Mouse (Mus musculus) neutrophil, adult 59 days (primary cell): ENCODE results near the gene Scrn3. TPM values are rescaled to one million over a fixed set of nuclear protein-coding genes. Genes with fewer than 3 reads are reported as not detected.

Source experiments
- total RNA-seq, 2 experiments: library from RNA; stranded (reverse); gene quantifications; 1 replicate in 1 of 2; 2 replicates in 1 of 2; pipeline ENCODE4 v1.2.4; 2023

The Scrn3 gene
- 1 to 10 TPM; 4.3 to 4.4 TPM for total RNA-seq

GRCm38 (mm10) chr2:73312152-73313116 lies at the start of gene Scrn3, which contains the start of gene Cir1:
TSS of gene Scrn3 (plus strand) at chr2:73312601.
TSS of gene Cir1 (minus strand) at chr2:73312701.

DNA sequence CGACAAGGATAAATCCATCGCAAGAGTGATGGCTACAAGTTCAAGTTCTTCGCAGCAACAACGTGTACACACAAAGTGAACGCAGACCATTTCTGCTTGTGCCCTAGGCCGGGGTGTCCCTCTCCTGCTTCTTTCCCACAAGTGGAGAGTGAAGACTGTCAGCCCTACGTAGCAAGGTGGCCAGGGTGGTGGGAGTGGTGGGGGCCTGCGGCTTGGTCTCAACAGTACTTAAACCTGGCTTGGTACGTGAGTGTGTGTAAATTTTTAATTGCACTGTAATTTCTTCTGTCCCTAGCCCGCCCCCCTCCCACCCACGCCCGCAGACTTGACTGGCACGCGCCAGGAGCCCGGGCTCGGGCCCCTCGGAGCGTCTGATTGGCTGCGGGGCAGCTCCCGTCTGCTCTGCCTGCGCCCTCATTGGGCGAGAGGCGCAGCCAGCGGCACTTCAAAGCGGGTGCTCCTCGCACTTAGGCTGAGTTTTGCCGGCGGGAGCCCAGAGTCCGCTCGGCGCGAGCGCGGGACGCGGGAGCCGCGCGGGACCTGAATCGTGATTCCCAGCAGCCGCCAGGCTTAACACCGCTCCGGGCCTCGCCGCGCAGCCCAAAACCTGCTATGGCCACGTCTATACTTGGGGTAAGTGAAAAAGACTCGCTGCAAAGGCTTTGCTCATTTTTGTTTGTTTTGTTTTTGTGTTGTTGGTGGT lies 40.8 kb upstream of the Scrn3 start, which contains the start of gene Sp9:
TSS of gene Sp9 (plus strand) at position 467 of the 703 bp plus-strand sequence.

GRCm38 (mm10) chr2:73386356-73387046 lies 74.1 kb downstream of the Scrn3 start, which contains the start of gene Gpr155:
TSS of gene Gpr155 (minus strand) at chr2:73386572.

Other genes with a start within 250 kb of the Scrn3 start
- gene Ola1, start 93.7 kb upstream of the Scrn3 start, total RNA-seq, result 10 to 100 TPM; 21.1 to 25.6 TPM
- gene Sp9, start 40.7 kb upstream of the Scrn3 start, total RNA-seq, result not detected
- 10 to 100 TPM; 22.7 to 25.5 TPM for gene Cir1, start 100 bp downstream of the Scrn3 start, total RNA-seq
- 1 to 10 TPM; 3.4 to 4.4 TPM for gene Gpr155, start 74.0 kb downstream of the Scrn3 start, total RNA-seq
- 100 to 1,000 TPM; 183 to 197 TPM for gene Wipf1, start 217.1 kb downstream of the Scrn3 start, total RNA-seq